Mouse (Mus musculus) kidney, postnatal 25 days (tissue): ENCODE data around the gene Serpina1b.
"Not testable (repeated sequence)": the region's sequence is repeated elsewhere in the genome, so short reads cannot be mapped to it uniquely, and the experiment has no call there.

Source experiments
- DNase-seq, 2 experiments: peaks; one replicate each; pipeline ENCODE4 v3.0.0; 2021; ENCODE audit warnings: mixed read lengths in 2 of 2

The Serpina1b gene

DNA sequence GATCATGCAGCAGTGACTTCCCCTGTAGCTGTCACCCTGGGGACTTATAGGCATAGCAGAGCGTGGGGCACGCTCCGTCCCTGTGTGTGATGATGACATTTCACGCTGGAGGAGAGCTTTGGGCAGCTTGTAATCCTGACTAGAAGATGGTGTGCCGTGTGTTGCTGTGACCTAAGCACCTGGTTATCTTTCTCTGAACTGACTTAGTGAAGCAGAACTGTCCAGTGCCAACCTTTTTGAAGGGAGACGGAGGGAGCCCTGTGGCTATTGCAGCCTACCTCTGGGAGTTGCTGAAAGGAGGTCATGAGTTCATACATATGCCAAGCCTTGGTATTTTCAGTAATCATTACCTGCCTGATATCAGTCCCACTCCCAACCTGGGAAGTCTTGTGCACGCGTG, 134.7 kb downstream of the Serpina1b start, which contains the start of gene Serpina1f:
Serpina1f (minus strand) TSS at position 101 of the 400 bp plus-strand sequence.
- DNase-seq: no peak

DNA sequence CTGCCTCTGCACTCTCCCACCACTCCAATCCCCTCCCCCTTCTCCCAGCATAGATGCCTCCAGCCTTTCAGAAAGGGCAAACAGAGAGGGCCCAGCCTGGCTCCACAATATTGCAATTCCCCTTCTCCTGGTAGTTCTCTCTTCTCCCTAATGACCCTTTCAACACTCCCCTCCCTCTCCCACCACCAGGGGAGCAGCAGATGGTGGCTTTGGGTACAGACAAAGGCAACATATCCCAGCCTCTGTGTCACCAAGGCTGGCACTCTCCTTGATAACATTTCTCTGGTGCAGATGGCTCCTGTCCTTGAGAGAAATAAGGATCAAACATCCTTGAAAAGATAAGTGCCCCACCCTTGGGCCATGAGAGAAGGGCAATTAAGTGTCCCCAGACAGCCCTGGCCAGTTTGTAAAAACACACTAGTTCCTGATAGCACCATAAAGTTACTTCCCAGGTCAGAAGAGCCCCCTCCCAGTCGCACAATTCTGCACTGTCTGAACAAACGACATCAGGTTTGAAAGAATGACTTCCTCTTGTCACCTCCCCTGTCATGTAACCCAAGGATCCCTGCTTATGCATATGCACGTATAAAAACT, 141.9 kb downstream of the Serpina1b start:
- no peak for DNase-seq

DNA sequence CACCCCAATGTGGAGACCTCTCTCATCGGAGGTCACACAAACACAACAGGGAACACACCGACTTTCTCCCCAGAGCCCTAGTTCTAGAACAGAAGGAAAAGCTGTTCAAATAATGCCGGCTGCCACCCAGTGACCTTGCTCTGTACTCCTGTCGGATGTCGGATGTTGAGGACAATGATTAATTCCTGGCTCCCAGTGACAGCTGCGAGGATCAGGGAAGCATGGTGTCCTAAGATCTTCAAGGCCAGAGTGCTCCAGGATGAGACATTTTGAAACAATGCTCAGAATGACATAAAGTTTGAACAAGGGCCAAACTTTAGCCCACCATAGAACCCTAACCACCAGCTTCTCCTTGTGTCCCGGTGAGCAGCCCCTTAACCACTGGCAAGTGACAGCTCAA, 143.2 kb downstream of the Serpina1b start:
- DNase-seq: no peak

DNA sequence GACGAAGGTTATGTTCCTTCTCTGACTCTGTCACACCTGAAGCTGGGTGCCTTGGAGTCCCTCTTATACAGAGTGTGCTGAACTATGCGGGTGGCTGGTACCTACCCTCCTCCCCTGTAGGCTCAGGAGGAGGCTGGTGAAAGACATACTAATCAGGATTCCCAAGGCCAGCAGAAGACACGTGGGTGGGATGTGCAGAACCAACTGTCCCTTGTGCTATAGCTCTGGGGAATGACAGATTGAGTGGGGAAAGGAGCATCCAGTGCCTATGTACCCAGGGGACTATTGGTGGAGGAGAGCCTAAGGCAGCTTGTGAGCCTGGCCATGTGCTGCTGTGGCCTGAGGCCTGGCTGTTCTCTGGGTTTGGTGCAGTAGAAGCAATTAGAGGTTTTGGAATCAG, 144.1 kb downstream of the Serpina1b start:
- no peak for DNase-seq

DNA sequence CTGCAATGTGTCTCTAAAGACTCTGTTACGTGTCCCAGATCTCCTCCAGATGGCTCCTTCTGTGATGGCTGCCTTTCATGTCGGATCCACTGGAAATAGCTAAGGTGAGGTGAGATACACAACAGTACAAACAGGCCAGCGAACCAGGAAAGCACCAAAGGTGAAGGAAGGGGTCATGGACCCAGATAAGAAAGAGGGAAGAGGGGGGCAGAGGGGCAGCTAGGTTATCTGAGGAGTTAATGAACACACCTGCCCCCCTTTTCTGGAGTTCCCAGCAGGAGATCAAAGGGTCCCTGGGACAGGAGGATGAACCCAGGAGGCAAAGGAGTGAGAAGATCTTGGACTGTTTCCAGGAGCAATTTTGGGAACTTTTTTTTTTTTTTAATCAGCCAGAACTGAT, 144.8 kb downstream of the Serpina1b start:
- DNase-seq: no peak

DNA sequence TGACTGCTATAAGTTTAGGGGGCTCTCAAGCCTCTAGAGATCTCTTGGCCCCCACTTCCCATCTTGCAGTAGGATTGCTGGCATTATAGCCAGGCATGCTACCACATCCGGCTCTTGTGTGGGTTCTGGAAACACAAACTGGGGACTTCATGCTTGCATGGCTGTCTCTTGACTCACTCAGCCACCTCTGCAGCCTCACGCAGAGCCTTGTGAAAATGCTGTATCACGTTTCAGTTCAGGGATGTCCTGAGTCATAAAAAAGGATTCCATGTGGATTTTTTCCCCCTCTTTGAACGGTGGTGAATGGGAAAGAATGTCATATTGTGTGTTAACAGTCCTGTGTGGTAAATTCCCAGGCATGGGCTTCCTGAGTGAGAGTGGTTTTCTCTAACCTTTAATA, 146.4 kb downstream of the Serpina1b start:
- no peak for DNase-seq

DNA sequence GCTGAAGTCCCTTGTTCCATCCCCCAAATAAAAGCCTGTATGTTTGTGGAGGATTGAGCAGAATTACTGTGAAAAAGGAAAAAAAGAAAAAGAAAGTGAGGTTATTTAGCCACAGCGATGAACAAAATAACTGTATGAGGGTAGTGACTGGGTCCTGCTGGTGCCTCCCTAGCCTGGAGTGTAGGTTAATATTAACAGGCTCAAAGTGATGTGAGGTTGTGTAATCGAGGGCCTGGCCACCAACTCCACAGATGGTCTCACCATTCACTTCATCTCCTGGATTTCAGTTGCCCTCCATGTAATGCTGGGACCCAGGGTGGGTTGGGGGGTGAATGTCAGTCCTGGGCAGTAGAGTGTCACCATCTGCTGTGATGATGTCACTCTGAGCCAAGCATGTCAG, 148.4 kb downstream of the Serpina1b start:
- no peak for DNase-seq

DNA sequence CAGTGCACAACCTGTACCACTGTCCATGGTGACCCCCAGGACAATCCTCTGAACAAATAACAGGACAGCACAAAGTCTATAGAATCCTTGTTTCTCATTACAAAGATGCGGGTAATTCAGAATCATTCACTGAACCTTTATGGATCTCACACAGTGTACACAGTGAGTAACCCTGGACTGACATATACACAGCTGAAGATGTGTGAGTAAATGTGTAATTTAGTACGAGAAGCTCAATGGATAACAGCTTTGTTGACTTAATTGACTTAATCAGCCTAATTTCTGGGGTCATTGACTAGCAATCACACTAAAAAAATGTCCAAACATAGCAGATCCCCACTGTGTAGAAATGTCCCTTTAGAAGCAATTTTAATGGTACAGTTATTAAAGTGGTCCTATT, 149.0 kb downstream of the Serpina1b start:
- no peak for DNase-seq

DNA sequence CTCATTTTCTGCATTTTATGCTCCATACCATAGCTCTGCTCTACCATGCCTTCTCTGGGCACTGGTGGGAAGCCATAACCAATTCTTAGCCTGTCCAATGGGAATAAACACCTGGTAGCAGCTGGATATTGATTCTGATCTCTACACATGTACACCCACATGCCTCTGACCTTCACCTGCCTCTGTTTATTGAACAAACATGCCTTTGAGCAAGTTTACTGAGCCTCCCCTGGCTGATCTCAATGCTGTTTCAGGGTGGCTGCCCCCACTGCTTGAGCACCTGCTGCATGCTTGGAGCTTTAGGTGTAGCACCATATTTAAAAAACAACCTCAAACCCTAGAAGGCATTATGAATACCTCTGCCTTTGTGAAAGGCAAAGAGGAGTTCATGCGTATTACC, 150.3 kb downstream of the Serpina1b start:
- not testable (repeated sequence) for DNase-seq
